Mouse (Mus musculus): ENCODE measurements around the gene Katnb1.

Gene Katnb1

GRCm38 (mm10) chr8:95084744-95085431 lies 3.9 kb downstream of the Katnb1 start:
- no peak for DNase-seq (ENCODE audit: low read depth, low spot score)

- DNase-seq (ENCODE audit: low read depth, low spot score) = no peak
Observed at GRCm38 (mm10) chr8:95085432-95086141, 4.6 kb downstream of the Katnb1 start.

GRCm38 (mm10) chr8:95093574-95093973 lies 12.6 kb downstream of the Katnb1 start:
- DNase-seq (ENCODE audit: low read depth, low spot score) = no peak

GRCm38 (mm10) chr8:95099009-95099408 lies 18.0 kb downstream of the Katnb1 start:
- peak; percentile 49 for DNase-seq (ENCODE audit: low read depth, low spot score)

- no peak for DNase-seq (ENCODE audit: low read depth, low spot score)
Observed at GRCm38 (mm10) chr8:95101972-95102371, 21.0 kb downstream of the Katnb1 start.

GRCm38 (mm10) chr8:95107306-95107705 lies 26.3 kb downstream of the Katnb1 start:
- DNase-seq (ENCODE audit: low read depth, low spot score) = no peak

- DNase-seq (ENCODE audit: low read depth, low spot score) = no peak
Observed at GRCm38 (mm10) chr8:95112594-95112993, 31.6 kb downstream of the Katnb1 start.

- no peak for DNase-seq (ENCODE audit: low read depth, low spot score)
Observed at GRCm38 (mm10) chr8:95113108-95113507, 32.1 kb downstream of the Katnb1 start.

GRCm38 (mm10) chr8:95113750-95114149 lies 32.8 kb downstream of the Katnb1 start:
- peak; percentile 25 for DNase-seq (ENCODE audit: low read depth, low spot score)

- DNase-seq (ENCODE audit: low read depth, low spot score) = no peak
Observed at GRCm38 (mm10) chr8:95123455-95123854, 42.5 kb downstream of the Katnb1 start.

GRCm38 (mm10) chr8:95126497-95126896 lies 45.5 kb downstream of the Katnb1 start:
- no peak for DNase-seq (ENCODE audit: low read depth, low spot score)

- DNase-seq (ENCODE audit: low read depth, low spot score) = no peak
Observed at GRCm38 (mm10) chr8:95127658-95128057, 46.7 kb downstream of the Katnb1 start.

- DNase-seq (ENCODE audit: low read depth, low spot score) = no peak
Observed at GRCm38 (mm10) chr8:95128750-95129260, 47.8 kb downstream of the Katnb1 start.

- no peak for DNase-seq (ENCODE audit: low read depth, low spot score)
Observed at GRCm38 (mm10) chr8:95130966-95131537, 50.1 kb downstream of the Katnb1 start.

GRCm38 (mm10) chr8:95131983-95132382 lies 51.0 kb downstream of the Katnb1 start:
- DNase-seq (ENCODE audit: low read depth, low spot score) = no peak

- DNase-seq (ENCODE audit: low read depth, low spot score) = no peak
Observed at GRCm38 (mm10) chr8:95134186-95134585, 53.2 kb downstream of the Katnb1 start.

- no peak for DNase-seq (ENCODE audit: low read depth, low spot score)
Observed at GRCm38 (mm10) chr8:95135242-95135641, 54.3 kb downstream of the Katnb1 start.

GRCm38 (mm10) chr8:95136218-95136617 lies 55.2 kb downstream of the Katnb1 start:
- no peak for DNase-seq (ENCODE audit: low read depth, low spot score)

GRCm38 (mm10) chr8:95137201-95137600 lies 56.2 kb downstream of the Katnb1 start:
- DNase-seq (ENCODE audit: low read depth, low spot score) = no peak

- DNase-seq (ENCODE audit: low read depth, low spot score) = no peak
Observed at GRCm38 (mm10) chr8:95137641-95138098, 56.7 kb downstream of the Katnb1 start.

- DNase-seq (ENCODE audit: low read depth, low spot score) = no peak
Observed at GRCm38 (mm10) chr8:95138341-95139050, 57.5 kb downstream of the Katnb1 start.

GRCm38 (mm10) chr8:95139051-95139365 lies 58.0 kb downstream of the Katnb1 start:
- no peak for DNase-seq (ENCODE audit: low read depth, low spot score)

Data from retina, adult 2 months (tissue).